Mouse (Mus musculus) adrenal gland, adult (tissue): ENCODE measurements around the gene Cep97.
"Not testable (repeated sequence)": the region's sequence is repeated elsewhere in the genome, so short reads cannot be mapped to it uniquely, and the experiment has no call there.

Experiments
- DNase-seq, 2 experiments: peaks; one replicate each; pipeline ENCODE4 v3.0.0; 2022 to 2023; ENCODE audit warnings: low spot score in 1 of 2; ENCODE audit not compliant: inconsistent age in 2 of 2

Cep97 gene

GRCm38 (mm10) chr16:55891346-55891745, 43.3 kb downstream of the Cep97 start:
- no peak for DNase-seq

GRCm38 (mm10) chr16:55890346-55891136, 44.1 kb downstream of the Cep97 start:
- no peak for DNase-seq

- no peak for DNase-seq
These were observed 45.2 kb downstream of the Cep97 start for GRCm38 (mm10) chr16:55889451-55889850.

GRCm38 (mm10) chr16:55888584-55888960, 46.1 kb downstream of the Cep97 start:
- no peak for DNase-seq

- DNase-seq, result no peak
These were observed 46.7 kb downstream of the Cep97 start for GRCm38 (mm10) chr16:55887814-55888583.

- no peak for DNase-seq
These were observed 50.4 kb downstream of the Cep97 start for GRCm38 (mm10) chr16:55884246-55884645.

GRCm38 (mm10) chr16:55876025-55876424, 58.6 kb downstream of the Cep97 start:
- peak in 1 of 2 experiments; percentile 22 for DNase-seq

- no peak for DNase-seq
These were observed 70.8 kb downstream of the Cep97 start for GRCm38 (mm10) chr16:55863832-55864231.

GRCm38 (mm10) chr16:55863149-55863815, 71.4 kb downstream of the Cep97 start:
- DNase-seq, result peak; percentile 62 to 89

- DNase-seq, result no peak
These were observed 73.6 kb downstream of the Cep97 start for GRCm38 (mm10) chr16:55861104-55861503.

- not testable (repeated sequence) for DNase-seq
These were observed 75.2 kb downstream of the Cep97 start for GRCm38 (mm10) chr16:55859421-55859820.

GRCm38 (mm10) chr16:55858465-55858864, 76.2 kb downstream of the Cep97 start:
- DNase-seq, result peak; percentile 59 to 87

GRCm38 (mm10) chr16:55852943-55853727, 81.5 kb downstream of the Cep97 start:
- DNase-seq, result peak; percentile 62 to 91

GRCm38 (mm10) chr16:55852515-55852914, 82.1 kb downstream of the Cep97 start:
- no peak for DNase-seq

GRCm38 (mm10) chr16:55850485-55850884, 84.2 kb downstream of the Cep97 start:
- no peak for DNase-seq
